Mouse (Mus musculus): Measurements from ENCODE around the gene Gm11627. TPM values are rescaled to one million over a fixed set of nuclear protein-coding genes. Genes with fewer than 3 reads are reported as not detected.
A peak's percentile ranks its signal among the peaks of the same experiment; 100 is the strongest.

Gm11627 gene
- polyA plus RNA-seq (2015; fragmentation: Nextera tagmentation; extraction: Ambion mirVana), result 4.2 and 5.3 TPM in 2 replicates

- 5% methylated on average over 23 of the region's 23 CpGs for whole genome bisulfite sequencing
- Histone ChIP-seq H3K4me3 (replicated peaks) (peak within 1 kb of the TSS; percentile 19), H3K9me3 (no peaks in the 10 kb centered on the region), H3K4me1 (replicated peaks) (peaks cover 43% of the 10 kb centered on the region), H3K4me2 (replicated peaks) (peak within 1 kb of the TSS; percentile 43), H3K9ac (replicated peaks) (peak within 1 kb of the TSS; percentile 46; the same call in 1 of the 2 replicates), H3K27me3 (peaks cover 25% of the 10 kb centered on the region), H3K27ac (peak within 1 kb of the TSS; percentile 79), H3K36me3 (no peaks in the 10 kb centered on the region)
- ATAC-seq, result peak; percentile 89
Measured at GRCm38 (mm10) chr11:102579165-102580033, at the start of gene Gm11627. Gm11627 (minus strand) TSS chr11:102579461.

GRCm38 (mm10) chr11:102628529-102628928, 49.3 kb upstream of the Gm11627 start:
- H3K4me3 ChIP-seq (replicated peaks), result no peak overlapping the region
- 40% methylated on average over 9 of the region's 9 CpGs for WGBS
- ATAC-seq, result no peak

GRCm38 (mm10) chr11:102627171-102627931, 48.1 kb upstream of the Gm11627 start:
- Histone ChIP-seq H3K9ac (replicated peaks) (no peak overlapping the region), H3K36me3 (no peaks in the 10 kb centered on the region), H3K4me3 (replicated peaks) (no peak overlapping the region), H3K27ac (no peak overlapping the region), H3K9me3 (no peaks in the 10 kb centered on the region), H3K4me1 (replicated peaks) (peaks cover 41% of the 10 kb centered on the region), H3K27me3 (peaks cover under 1% of the 10 kb centered on the region; the same call in 1 of the 2 replicates), H3K4me2 (replicated peaks) (no peak overlapping the region)
- WGBS, result 83% methylated on average over 9 of the region's 9 CpGs
- ATAC-seq, result no peak

More at GRCm38 (mm10) chr11:102628529-102628928, 49.3 kb upstream of the Gm11627 start:
- Histone ChIP-seq H3K27me3 (peaks cover 4% of the 10 kb centered on the region), H3K9me3 (no peaks in the 10 kb centered on the region), H3K36me3 (no peaks in the 10 kb centered on the region), H3K4me1 (replicated peaks) (peaks cover 46% of the 10 kb centered on the region), H3K9ac (replicated peaks) (no peak overlapping the region), H3K27ac (no peak overlapping the region), H3K4me2 (replicated peaks) (no peak overlapping the region)

DNA sequence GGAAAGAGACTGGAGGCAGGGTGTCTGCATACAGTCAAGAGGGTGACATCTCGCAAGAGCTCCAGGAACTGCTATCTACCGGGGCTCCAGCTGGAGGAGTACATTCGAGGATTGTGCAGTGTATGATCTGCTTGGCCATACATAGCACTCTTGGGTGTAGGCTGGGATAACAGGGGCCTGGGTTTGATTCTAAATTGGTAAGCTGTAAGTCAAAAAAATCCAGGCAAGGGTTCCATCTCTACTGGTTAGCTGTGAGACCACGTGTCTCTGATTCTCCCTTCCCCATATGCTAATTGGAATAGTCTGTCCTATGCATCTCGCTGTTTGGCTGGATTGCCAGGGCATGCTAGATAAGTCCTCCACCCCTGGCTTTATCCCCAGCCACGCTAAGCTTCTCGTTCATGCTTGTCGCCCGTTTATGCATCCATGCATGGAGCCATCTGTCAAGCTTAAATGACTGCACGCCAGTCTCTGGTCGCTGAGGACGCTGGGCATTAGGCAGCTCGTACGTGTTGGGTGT, 45.7 kb upstream of the Gm11627 start:
- no peaks in the 10 kb centered on the region for H3K36me3 ChIP-seq
- H3K4me3 ChIP-seq (replicated peaks), result peak overlapping the region; percentile 9; the same call in 1 of the 2 replicates
- H3K4me1 ChIP-seq (replicated peaks), result peaks cover 32% of the 10 kb centered on the region
- no peaks in the 10 kb centered on the region for H3K27me3 ChIP-seq
- peak overlapping the region; percentile 41 for H3K4me2 ChIP-seq (replicated peaks)
- H3K9me3 ChIP-seq, result no peaks in the 10 kb centered on the region
- 22% methylated on average over 14 of the region's 14 CpGs for WGBS
- H3K27ac ChIP-seq, result peak overlapping the region; percentile 76
- H3K9ac ChIP-seq (replicated peaks), result no peak overlapping the region
- ATAC-seq, result peak; percentile 77

DNA sequence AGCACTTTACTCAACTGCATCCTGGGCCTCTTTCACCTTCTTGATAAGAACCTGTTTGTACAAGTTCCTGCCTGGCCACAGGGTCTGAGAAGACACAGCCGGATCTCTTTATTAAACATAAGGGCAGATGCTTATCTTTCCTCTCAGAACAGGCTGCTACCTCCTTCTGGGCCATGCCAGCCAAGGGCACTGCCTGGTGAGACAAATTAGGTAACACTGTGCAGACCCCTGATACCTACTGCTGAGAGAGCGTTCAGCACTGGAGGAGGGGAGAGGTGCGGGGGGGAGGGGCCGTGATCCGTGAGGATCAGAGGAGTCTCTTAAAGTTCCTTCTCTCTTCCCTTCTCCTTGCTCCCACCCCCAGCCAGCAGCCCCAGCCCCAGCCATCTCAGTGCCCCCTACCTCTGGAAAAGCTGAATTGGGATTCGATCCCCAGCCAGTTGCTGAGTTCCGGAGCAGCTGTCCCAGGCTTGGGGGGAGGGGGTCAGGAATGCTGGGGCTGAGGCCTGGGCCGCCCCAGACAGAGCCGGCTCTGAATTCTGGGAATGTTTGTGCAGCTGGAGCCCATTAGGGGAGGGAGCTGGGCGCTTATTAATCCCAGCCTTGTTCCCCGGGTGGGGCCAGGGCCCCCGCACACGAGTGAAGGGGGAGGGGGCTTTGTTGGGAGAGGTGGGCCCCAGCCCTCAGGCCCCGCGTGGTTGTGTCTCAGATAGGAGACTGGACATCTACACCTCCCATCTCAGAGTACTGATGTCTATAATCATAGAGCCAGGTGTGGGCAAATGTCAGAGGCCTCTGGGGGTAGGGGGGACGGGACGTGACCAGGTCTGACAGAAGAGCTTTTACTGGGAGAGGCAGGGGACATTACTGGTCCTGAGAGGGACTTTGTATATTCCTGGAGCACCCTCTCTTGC, 44.9 kb upstream of the Gm11627 start:
- Histone ChIP-seq H3K9me3 (no peaks in the 10 kb centered on the region; the same call in 1 of the 2 replicates), H3K9ac (replicated peaks) (0 out of 2 replicates have a peak overlapping the region, but pooled peaks have one; percentile 10), H3K4me2 (replicated peaks) (peak overlapping the region; percentile 16), H3K4me1 (replicated peaks) (peaks cover 32% of the 10 kb centered on the region), H3K27me3 (no peaks in the 10 kb centered on the region), H3K27ac (peak overlapping the region; percentile 76), H3K36me3 (no peaks in the 10 kb centered on the region), H3K4me3 (replicated peaks) (no peak overlapping the region)
- 8% methylated on average over 17 of the region's 17 CpGs for WGBS
- ATAC-seq, result peak; percentile 75

DNA sequence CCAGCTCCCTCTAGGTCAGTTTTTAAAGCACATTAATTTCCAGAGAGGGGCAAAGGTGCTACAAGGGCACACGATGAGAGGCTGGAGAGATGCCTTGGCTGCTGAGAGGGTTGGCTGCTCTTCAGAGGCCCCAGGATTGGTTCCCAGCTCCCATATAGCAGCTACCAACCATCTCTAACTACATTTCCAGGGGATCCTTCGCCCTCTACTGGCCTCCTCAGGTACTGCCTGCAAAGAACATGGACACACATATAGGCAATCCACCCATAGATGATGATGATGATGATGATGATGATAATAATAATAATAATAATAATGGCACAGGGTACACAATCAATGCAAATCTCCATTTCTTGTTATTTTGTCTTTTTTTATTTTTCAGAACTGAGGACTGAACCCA, 40.2 kb upstream of the Gm11627 start:
- Histone ChIP-seq H3K9ac (replicated peaks) (no peak overlapping the region), H3K4me3 (replicated peaks) (no peak overlapping the region), H3K27ac (no peak overlapping the region), H3K27me3 (no peaks in the 10 kb centered on the region), H3K36me3 (no peaks in the 10 kb centered on the region), H3K4me1 (replicated peaks) (peaks cover 11% of the 10 kb centered on the region), H3K4me2 (replicated peaks) (no peak overlapping the region), H3K9me3 (no peaks in the 10 kb centered on the region; the same call in 1 of the 2 replicates)
- 66% methylated on average over 2 of the region's 2 CpGs for WGBS
- ATAC-seq, result no peak

- ATAC-seq, result no peak
- no peak overlapping the region for H3K27ac ChIP-seq
- H3K9ac ChIP-seq (replicated peaks), result no peak overlapping the region
- H3K27me3 ChIP-seq, result peaks cover 15% of the 10 kb centered on the region
- no peaks in the 10 kb centered on the region for H3K36me3 ChIP-seq
- peaks cover 48% of the 10 kb centered on the region for H3K4me1 ChIP-seq (replicated peaks)
- H3K9me3 ChIP-seq, result no peaks in the 10 kb centered on the region
- H3K4me2 ChIP-seq (replicated peaks), result no peak overlapping the region
- no peak overlapping the region for H3K4me3 ChIP-seq (replicated peaks)
- 16% methylated on average over 6 of the region's 6 CpGs for WGBS
Measured at GRCm38 (mm10) chr11:102611317-102611705, 32.0 kb upstream of the Gm11627 start.

GRCm38 (mm10) chr11:102610675-102611316, 31.5 kb upstream of the Gm11627 start:
- Histone ChIP-seq H3K9me3 (no peaks in the 10 kb centered on the region), H3K4me1 (replicated peaks) (peaks cover 52% of the 10 kb centered on the region), H3K36me3 (no peaks in the 10 kb centered on the region), H3K9ac (replicated peaks) (0 out of 2 replicates have a peak overlapping the region, but pooled peaks have one; percentile 25), H3K4me2 (replicated peaks) (no peak overlapping the region; the same call in 1 of the 2 replicates), H3K27me3 (peaks cover 15% of the 10 kb centered on the region), H3K27ac (peak overlapping the region; percentile 51; the same call in 1 of the 2 replicates), H3K4me3 (replicated peaks) (no peak overlapping the region)
- ATAC-seq, result no peak
- WGBS, result 9% methylated on average over 9 of the region's 9 CpGs

DNA sequence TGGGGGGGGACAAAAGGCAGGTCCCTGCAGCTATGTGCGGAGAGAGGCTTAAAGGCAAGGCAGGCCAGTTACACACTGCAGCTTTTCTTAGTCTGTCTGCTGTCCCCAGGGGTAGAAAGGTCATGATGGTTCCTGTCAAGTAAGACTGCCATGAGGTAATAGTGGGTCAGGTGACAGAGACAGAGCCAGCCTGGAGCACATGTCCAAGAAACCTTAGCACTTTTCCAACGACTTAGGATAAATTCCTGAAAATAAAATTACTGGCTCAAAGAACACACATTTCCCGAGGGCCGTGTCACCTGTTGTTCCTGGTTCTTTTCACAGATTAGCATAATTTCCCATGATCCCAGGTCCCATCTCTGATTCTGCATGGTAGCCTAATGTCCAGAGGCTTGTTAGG, 31.0 kb upstream of the Gm11627 start:
- Histone ChIP-seq H3K9me3 (no peaks in the 10 kb centered on the region), H3K9ac (replicated peaks) (0 out of 2 replicates have a peak overlapping the region, but pooled peaks have one; percentile 25), H3K27me3 (peaks cover 15% of the 10 kb centered on the region), H3K4me2 (replicated peaks) (no peak overlapping the region), H3K4me3 (replicated peaks) (no peak overlapping the region), H3K27ac (no peak overlapping the region), H3K36me3 (no peaks in the 10 kb centered on the region), H3K4me1 (replicated peaks) (peaks cover 57% of the 10 kb centered on the region)
- ATAC-seq, result no peak
- 24% methylated on average over 4 of the region's 4 CpGs for WGBS

- H3K27me3 ChIP-seq, result peaks cover 15% of the 10 kb centered on the region
- ATAC-seq, result no peak
- WGBS, result 47% methylated on average over 8 of the region's 8 CpGs
- H3K9ac ChIP-seq (replicated peaks), result no peak overlapping the region
- H3K4me2 ChIP-seq (replicated peaks), result 0 out of 2 replicates have a peak overlapping the region, but pooled peaks have one; percentile 5
- H3K36me3 ChIP-seq, result no peaks in the 10 kb centered on the region
- H3K9me3 ChIP-seq, result no peaks in the 10 kb centered on the region
- no peak overlapping the region for H3K4me3 ChIP-seq (replicated peaks)
- H3K27ac ChIP-seq, result no peak overlapping the region
- peaks cover 60% of the 10 kb centered on the region for H3K4me1 ChIP-seq (replicated peaks)
Measured at GRCm38 (mm10) chr11:102609483-102609882, 30.2 kb upstream of the Gm11627 start.
